Mouse (Mus musculus) bone marrow macrophage, adult 2 months (primary cell): ENCODE measurements around the gene Clrn3.

Source experiments
- CTCF ChIP-seq: IDR thresholded peaks from 2 replicates; pipeline ENCODE4 v1.5.1; 2012; ENCODE audit warnings: low read depth, mild to moderate bottlenecking, low read length, moderate library complexity
- POLR2A ChIP-seq: IDR thresholded peaks from 2 replicates; pipeline ENCODE4 v1.6.1; 2012; ENCODE audit warnings: mild to moderate bottlenecking, low read depth, low read length, borderline replicate concordance

GRCm38 (mm10) chr7:135486645-135487382, 41.6 kb downstream of the Clrn3 start:
- no peak for TF ChIP-seq POLR2A
- TF ChIP-seq CTCF, result no peak
